Mouse (Mus musculus): ENCODE measurements around the gene Cdrt4.

DNA sequence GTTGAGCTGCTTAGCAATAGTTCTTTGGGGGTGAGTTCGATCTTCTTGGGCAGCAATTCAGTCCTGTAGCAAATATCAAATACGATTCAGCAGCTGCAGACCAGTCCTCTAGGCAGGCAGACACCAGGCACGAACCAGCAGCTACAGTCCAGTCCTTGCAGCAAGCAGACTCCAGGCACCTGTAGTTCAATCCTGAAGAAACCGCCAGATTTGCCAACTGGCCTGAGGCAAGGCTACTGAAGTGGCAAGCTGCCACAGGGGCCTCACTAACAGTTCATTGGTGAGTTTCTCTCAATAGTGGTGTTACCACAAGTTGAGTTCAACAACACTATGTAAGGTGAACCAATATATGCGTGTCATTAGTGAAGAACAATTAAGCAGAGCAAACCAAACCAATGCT is 56.4 kb downstream of the Cdrt4 start:
- TF ChIP-seq TAL1 (IDR thresholded peaks at IDR 0.05; ENCODE audit: low read length) (no peak), GATA1 (IDR thresholded peaks at IDR 0.05; ENCODE audit: low read length) (no peak)
